Mouse (Mus musculus): Measurements from ENCODE around the gene Plcd3. TPM values are rescaled to one million over a fixed set of nuclear protein-coding genes. Genes with fewer than 3 reads are reported as not detected.
A peak's percentile ranks its signal among the peaks of the same experiment; 100 is the strongest.

Plcd3 gene
- polyA plus RNA-seq, 1 experiment from 2014 or later: 1.7 TPM

DNA sequence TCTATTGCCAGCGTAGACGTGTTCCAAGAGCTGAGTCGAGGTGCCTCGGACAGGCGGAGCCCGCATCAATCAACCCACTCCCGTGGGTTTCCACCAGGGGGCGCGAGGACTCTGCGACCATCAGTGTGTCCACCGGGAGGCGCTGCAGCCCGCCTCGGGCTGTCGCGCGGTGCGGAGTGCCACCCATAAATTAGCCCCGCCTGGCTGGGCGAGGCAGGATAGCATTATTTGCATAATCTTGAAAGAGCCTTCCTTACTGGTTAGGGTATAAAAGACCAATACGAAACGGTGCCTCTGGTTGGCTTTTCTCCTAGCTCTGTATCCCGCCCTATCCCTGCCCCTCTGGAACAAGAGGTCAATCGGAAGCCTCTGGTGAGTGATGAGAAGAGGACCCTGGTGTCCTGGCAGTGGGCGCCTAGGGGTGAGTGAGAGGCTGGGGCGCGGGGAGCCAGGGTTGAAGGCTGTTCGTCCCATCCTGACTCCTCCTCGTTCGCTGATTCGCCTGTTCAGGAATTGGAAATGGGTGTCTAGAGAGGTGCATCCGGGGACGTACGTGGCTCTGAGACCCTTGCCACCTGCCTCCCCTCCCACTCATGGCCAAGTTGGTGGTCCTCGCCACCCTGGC is 1.4 kb upstream of the Plcd3 start:
- H3K9ac ChIP-seq: peak overlapping the region; percentile 49; the same call in 1 of the 2 replicates
- H3K4me1 ChIP-seq (replicated peaks; ENCODE audit: control insufficient read depth, insufficient read depth, low read length): peaks cover 10% of the 10 kb centered on the region; the same call in 1 of the 2 replicates
- H3K27ac ChIP-seq: no peak overlapping the region
- peak overlapping the region; percentile 40 for H3K4me3 ChIP-seq (replicated peaks; ENCODE audit: low read length)
- WGBS: 1% methylated on average over 35 of the region's 35 CpGs
- peak; percentile 85 for ATAC-seq (ENCODE audit: low FRiP score)
- peaks cover 38% of the 10 kb centered on the region for H3K27me3 ChIP-seq (ENCODE audit: control insufficient read depth, insufficient read depth, low read length)
- H3K9me3 ChIP-seq (ENCODE audit: control insufficient read depth, low read length): no peaks in the 10 kb centered on the region
- peak overlapping the region; percentile 63 for H3K4me2 ChIP-seq (replicated peaks)
- DNase-seq (ENCODE audit: low spot score): peak; percentile 89
- no peaks in the 10 kb centered on the region for H3K36me3 ChIP-seq (replicated peaks; ENCODE audit: control insufficient read depth, insufficient read depth)

DNA sequence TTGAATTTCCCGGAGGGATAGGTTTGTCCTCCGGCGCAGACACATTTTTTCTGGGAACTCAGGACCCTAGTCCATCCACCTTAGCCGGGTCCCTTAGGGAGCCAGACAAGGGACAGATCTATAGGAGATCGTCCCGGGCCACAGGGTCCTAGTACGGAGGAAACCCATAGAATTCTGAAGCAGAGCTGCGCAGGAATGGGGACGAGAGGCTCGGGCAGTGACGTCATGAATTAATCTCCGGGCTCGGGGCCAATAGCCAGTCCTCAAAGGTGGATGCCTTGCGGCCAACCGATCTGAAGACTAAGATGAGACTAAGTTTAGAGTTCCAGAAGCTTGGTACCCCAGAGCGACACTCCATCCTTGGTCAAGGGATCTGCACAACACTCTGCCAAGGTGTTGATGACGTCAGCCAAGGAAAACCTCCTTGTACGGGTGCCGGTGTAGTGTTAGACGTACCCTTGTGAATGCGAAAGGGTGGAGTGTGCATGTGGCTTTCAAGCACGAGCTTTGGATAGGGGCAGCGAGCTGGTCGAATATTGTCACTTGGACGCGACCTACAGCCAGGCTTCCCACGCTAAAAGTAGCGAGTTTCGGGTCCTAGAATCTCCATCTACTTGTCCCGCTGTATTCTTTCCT is 526 bp upstream of the Plcd3 start:
- ATAC-seq (ENCODE audit: low FRiP score): peak; percentile 17; the same call in 1 of the 2 replicates
- H3K4me2 ChIP-seq (replicated peaks): peak overlapping the region; percentile 63
- H3K36me3 ChIP-seq (replicated peaks; ENCODE audit: control insufficient read depth, insufficient read depth): no peaks in the 10 kb centered on the region
- 4% methylated on average over 30 of the region's 30 CpGs for WGBS
- peak; percentile 58 for DNase-seq (ENCODE audit: low spot score)
- peaks cover 10% of the 10 kb centered on the region; the same call in 1 of the 2 replicates for H3K4me1 ChIP-seq (replicated peaks; ENCODE audit: control insufficient read depth, insufficient read depth, low read length)
- peaks cover 43% of the 10 kb centered on the region for H3K27me3 ChIP-seq (ENCODE audit: control insufficient read depth, insufficient read depth, low read length)
- no peak overlapping the region for H3K27ac ChIP-seq
- peak overlapping the region; percentile 40 for H3K4me3 ChIP-seq (replicated peaks; ENCODE audit: low read length)
- peak overlapping the region; percentile 49 for H3K9ac ChIP-seq
- no peaks in the 10 kb centered on the region for H3K9me3 ChIP-seq (ENCODE audit: control insufficient read depth, low read length)

DNA sequence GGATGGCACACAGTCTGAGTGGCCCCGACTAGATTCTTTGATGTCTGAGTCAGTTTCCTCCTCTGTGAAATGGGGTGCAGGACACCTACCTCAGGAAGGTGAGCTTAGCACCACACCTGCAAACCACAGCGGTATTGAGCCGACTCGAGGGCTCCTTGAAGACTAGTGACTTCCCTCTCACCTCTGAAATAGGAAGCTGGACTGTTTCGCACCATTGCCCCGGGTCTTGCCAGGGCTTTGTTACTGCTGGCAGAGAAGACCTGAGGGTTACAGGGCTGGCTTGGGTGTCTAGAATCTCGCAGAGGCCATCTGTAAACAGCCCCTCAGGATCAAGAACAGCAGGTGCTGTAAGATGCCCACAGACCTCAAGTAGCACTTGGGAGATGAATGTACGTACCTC is 1.1 kb downstream of the Plcd3 start:
- H3K4me1 ChIP-seq (replicated peaks; ENCODE audit: control insufficient read depth, insufficient read depth, low read length): peaks cover 10% of the 10 kb centered on the region; the same call in 1 of the 2 replicates
- peaks cover 48% of the 10 kb centered on the region for H3K27me3 ChIP-seq (ENCODE audit: control insufficient read depth, insufficient read depth, low read length)
- ATAC-seq (ENCODE audit: low FRiP score): no peak
- H3K9ac ChIP-seq: no peak overlapping the region
- H3K27ac ChIP-seq: no peak overlapping the region
- 73% methylated on average over 8 of the region's 8 CpGs for WGBS
- DNase-seq (ENCODE audit: low spot score): no peak
- no peak overlapping the region for H3K4me3 ChIP-seq (replicated peaks; ENCODE audit: low read length)
- no peaks in the 10 kb centered on the region for H3K9me3 ChIP-seq (ENCODE audit: control insufficient read depth, low read length)
- no peak overlapping the region for H3K4me2 ChIP-seq (replicated peaks)
- H3K36me3 ChIP-seq (replicated peaks; ENCODE audit: control insufficient read depth, insufficient read depth): no peaks in the 10 kb centered on the region

DNA sequence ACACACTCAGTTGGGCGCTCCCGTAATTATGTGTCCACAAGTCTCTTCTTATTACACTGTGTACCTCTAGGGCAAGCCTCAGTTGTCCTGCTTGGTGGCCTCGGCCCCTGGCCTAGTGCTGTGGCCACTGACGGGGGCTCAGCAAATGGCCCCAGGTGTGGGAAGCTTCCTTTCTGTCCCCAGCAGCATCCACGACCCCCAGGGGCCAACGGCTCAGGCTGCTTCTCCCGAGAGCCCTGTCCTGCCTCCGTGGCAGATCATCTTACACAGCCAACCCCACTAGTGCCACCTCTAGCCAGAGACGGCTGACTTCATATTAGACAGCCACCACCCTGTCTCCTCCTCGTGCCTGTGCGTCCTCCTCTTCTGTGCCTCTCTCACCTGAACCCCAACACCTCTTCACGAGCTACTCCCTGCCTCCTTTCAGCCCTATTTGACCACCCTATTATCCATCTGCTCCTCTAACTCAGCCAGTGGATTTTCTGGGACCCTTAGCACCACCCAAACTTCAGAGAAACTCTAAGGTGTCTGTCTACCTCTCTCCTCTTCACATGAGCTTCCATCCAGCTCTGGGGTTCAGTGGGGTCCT is 2.0 kb downstream of the Plcd3 start:
- no peak overlapping the region for H3K9ac ChIP-seq

DNA sequence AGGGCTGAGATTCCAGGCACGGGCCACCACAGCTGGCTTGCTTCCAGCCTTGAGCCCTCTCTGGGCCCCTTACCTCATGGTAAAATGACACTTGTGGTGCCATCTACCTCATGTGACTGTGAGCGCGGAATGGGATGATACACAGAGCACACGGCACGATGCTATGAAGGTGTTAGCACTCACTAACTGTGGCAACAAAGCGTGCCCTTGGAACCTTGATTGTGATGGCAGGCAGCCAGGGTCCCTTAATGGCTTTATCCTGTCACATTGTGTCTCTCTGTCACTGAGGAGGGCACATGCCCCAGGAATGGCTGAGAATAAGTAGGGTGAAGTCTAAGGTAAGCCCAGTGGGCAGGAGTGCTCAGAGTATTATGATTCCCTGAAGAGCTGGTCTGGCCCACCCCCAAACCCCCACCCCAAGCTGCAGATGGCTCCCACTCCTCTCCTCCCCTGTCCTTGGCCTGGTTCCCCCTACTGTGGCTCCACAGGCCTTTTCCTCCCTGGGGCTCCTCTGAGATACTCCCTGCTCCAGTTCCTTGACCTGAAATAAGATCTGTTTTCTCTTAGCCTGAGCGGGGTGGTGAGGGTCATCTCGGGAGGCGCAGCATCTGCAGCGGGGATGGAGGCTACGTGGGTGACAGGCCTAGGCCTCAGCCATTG is 2.8 kb downstream of the Plcd3 start:
- H3K27me3 ChIP-seq (ENCODE audit: control insufficient read depth, insufficient read depth, low read length): peaks cover 45% of the 10 kb centered on the region
- no peaks in the 10 kb centered on the region for H3K9me3 ChIP-seq (ENCODE audit: control insufficient read depth, low read length)
- no peaks in the 10 kb centered on the region for H3K36me3 ChIP-seq (replicated peaks; ENCODE audit: control insufficient read depth, insufficient read depth)
- H3K4me1 ChIP-seq (replicated peaks; ENCODE audit: control insufficient read depth, insufficient read depth, low read length): peaks cover 10% of the 10 kb centered on the region; the same call in 1 of the 2 replicates
- 59% methylated on average over 11 of the region's 11 CpGs for WGBS
- no peak overlapping the region for H3K9ac ChIP-seq
- no peak overlapping the region for H3K4me2 ChIP-seq (replicated peaks)
- H3K4me3 ChIP-seq (replicated peaks; ENCODE audit: low read length): no peak overlapping the region
- no peak overlapping the region for H3K27ac ChIP-seq
- ATAC-seq (ENCODE audit: low FRiP score) (no peak), DNase-seq (ENCODE audit: low spot score) (no peak)

More for the DNA sequence above, 2.0 kb downstream of the Plcd3 start:
- H3K27ac ChIP-seq: no peak overlapping the region
- peaks cover 48% of the 10 kb centered on the region for H3K27me3 ChIP-seq (ENCODE audit: control insufficient read depth, insufficient read depth, low read length)
- no peaks in the 10 kb centered on the region for H3K36me3 ChIP-seq (replicated peaks; ENCODE audit: control insufficient read depth, insufficient read depth)
- H3K4me1 ChIP-seq (replicated peaks; ENCODE audit: control insufficient read depth, insufficient read depth, low read length): peaks cover 10% of the 10 kb centered on the region; the same call in 1 of the 2 replicates
- WGBS: 59% methylated on average over 12 of the region's 12 CpGs
- H3K9me3 ChIP-seq (ENCODE audit: control insufficient read depth, low read length): no peaks in the 10 kb centered on the region
- ATAC-seq (ENCODE audit: low FRiP score) (no peak), DNase-seq (ENCODE audit: low spot score) (no peak)
- no peak overlapping the region for H3K4me2 ChIP-seq (replicated peaks)
- no peak overlapping the region for H3K4me3 ChIP-seq (replicated peaks; ENCODE audit: low read length)

DNA sequence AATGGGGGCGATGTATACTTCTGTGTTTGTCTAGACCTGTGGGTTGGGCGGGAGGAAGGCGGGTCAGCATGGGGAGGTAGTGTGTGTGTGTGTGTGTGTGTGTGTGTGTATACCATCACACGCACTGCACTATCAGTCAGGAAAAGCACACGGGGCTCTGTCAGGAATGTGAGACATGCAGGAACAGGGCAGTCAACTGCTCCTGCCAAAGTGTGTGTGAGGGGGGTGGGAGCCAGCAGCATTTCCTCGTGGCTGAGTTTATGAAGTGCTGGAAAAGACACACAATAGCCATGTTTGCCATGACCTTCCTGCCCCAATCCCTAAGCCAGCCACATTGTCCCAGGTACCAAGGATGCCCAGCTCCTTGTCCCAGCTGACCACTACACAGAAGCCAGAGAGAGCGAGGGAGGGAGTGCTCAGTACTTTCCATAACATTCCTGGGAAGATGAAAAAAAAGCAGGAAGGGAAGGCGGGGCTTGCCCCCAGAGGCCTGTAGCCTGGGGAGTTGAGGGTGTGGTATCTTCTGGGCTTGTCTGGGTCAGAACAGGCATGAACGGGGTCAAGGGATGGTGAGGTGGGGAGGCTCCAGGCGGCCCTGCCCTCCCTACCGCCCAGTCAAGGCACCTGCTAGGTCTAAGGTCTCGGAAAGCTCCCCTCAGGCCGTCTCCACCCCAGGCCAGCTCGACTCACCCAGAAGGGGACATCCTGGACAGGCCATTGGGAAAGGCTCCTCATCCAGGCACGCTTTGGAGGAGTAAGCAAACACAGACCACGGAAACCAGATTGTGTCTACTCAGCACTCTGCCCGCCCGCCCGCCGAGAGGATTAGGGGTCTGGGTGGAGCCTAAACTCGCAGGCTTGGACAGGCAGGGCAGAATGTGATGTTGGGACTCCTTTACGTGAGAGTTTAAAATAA is 4.2 kb downstream of the Plcd3 start:
- no peak for ATAC-seq (ENCODE audit: low FRiP score)
- H3K27ac ChIP-seq: no peak overlapping the region
- no peak overlapping the region for H3K4me2 ChIP-seq (replicated peaks)

DNA sequence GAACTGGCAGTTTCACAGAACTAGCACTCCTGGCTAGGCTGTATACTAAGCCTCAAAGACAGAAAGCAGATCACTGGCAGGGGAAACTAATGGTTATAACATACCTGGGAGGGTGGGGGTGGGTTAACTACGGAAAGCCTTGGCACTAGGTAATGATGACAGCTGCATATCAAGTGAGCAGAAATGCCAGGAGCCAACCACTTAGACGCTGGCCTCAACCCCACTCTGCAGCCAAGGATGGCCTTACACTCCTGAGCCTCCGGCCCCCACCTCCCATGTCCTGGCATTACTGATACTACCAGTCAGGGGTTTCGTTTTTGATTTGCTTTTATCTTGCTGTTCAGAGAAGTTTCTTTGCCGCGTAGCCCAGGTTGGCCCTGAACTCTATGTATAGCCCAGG is 5.7 kb downstream of the Plcd3 start:
- ATAC-seq (ENCODE audit: low FRiP score): no peak
- 93% methylated on average over 6 of the region's 6 CpGs for WGBS
- H3K9me3 ChIP-seq (ENCODE audit: control insufficient read depth, low read length): no peaks in the 10 kb centered on the region

More for the DNA sequence above, 4.2 kb downstream of the Plcd3 start:
- no peak overlapping the region for H3K9ac ChIP-seq
- H3K27me3 ChIP-seq (ENCODE audit: control insufficient read depth, insufficient read depth, low read length): peaks cover 40% of the 10 kb centered on the region
- H3K36me3 ChIP-seq (replicated peaks; ENCODE audit: control insufficient read depth, insufficient read depth): no peaks in the 10 kb centered on the region
- H3K4me1 ChIP-seq (replicated peaks; ENCODE audit: control insufficient read depth, insufficient read depth, low read length): peaks cover 6% of the 10 kb centered on the region; the same call in 1 of the 2 replicates
- H3K4me3 ChIP-seq (replicated peaks; ENCODE audit: low read length): no peak overlapping the region
- no peak for DNase-seq (ENCODE audit: low spot score)
- H3K9me3 ChIP-seq (ENCODE audit: control insufficient read depth, low read length): no peaks in the 10 kb centered on the region
- WGBS: 35% methylated on average over 22 of the region's 22 CpGs

DNA sequence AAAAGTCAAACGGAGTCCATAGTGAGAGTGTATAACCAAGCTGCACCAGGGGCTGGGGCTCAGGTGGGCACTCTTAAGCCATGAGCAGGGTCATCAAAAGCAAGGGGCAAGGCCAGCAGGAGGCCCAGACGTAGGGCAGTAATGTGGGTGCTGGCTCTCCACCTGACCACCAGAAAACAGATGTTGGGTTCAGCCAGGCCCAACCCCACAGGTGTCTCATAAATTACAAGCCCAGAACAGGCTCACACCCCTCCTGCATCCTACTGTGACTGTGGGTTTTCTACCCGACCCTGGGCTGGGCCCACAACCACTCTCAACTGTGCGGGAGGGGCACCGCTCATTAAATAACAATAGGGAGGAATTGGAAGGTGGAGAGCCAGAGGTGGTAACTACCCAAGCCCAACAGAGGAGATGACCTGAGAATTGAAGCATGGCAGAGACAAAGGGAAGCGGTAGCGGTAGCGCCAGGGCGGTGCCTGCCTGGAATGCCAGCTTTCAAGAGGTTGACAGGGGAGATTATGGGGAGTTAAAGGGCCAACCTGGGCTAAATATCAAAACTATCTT is 6.3 kb downstream of the Plcd3 start:
- Histone ChIP-seq H3K9me3 (ENCODE audit: control insufficient read depth, low read length) (no peaks in the 10 kb centered on the region), H3K9ac (no peak overlapping the region), H3K27ac (no peak overlapping the region), H3K4me1 (replicated peaks; ENCODE audit: control insufficient read depth, insufficient read depth, low read length) (no peaks in the 10 kb centered on the region), H3K27me3 (ENCODE audit: control insufficient read depth, insufficient read depth, low read length) (peaks cover 20% of the 10 kb centered on the region), H3K4me2 (replicated peaks) (no peak overlapping the region), H3K36me3 (replicated peaks; ENCODE audit: control insufficient read depth, insufficient read depth) (no peaks in the 10 kb centered on the region), H3K4me3 (replicated peaks; ENCODE audit: low read length) (no peak overlapping the region)
- ATAC-seq (ENCODE audit: low FRiP score) (no peak), DNase-seq (ENCODE audit: low spot score) (no peak)
- WGBS: 49% methylated on average over 9 of the region's 9 CpGs

More for the DNA sequence above, 5.7 kb downstream of the Plcd3 start:
- H3K27ac ChIP-seq: no peak overlapping the region
- H3K4me2 ChIP-seq (replicated peaks): no peak overlapping the region
- H3K9ac ChIP-seq: no peak overlapping the region
- H3K36me3 ChIP-seq (replicated peaks; ENCODE audit: control insufficient read depth, insufficient read depth): no peaks in the 10 kb centered on the region
- H3K27me3 ChIP-seq (ENCODE audit: control insufficient read depth, insufficient read depth, low read length): peaks cover 26% of the 10 kb centered on the region
- no peak overlapping the region for H3K4me3 ChIP-seq (replicated peaks; ENCODE audit: low read length)
- H3K4me1 ChIP-seq (replicated peaks; ENCODE audit: control insufficient read depth, insufficient read depth, low read length): no peaks in the 10 kb centered on the region
- no peak for DNase-seq (ENCODE audit: low spot score)

All from hindbrain, embryonic 14.5 days (tissue).